Mouse (Mus musculus) testis, adult 2 months (tissue): ENCODE data around the gene Gm9913.

Experiments
- CTCF ChIP-seq: fragments of 200-500 bp; IDR thresholded peaks from 2 replicates; pipeline ENCODE4 v1.5.1; 2012; ENCODE audit warnings: low read depth, mild to moderate bottlenecking, inconsistent platforms, low read length, moderate library complexity; ENCODE audit not compliant: control insufficient read depth, insufficient read depth, insufficient replicate concordance
- POLR2A ChIP-seq: fragments of 200-500 bp; IDR thresholded peaks from 2 replicates; pipeline ENCODE4 v1.6.1; 2012; ENCODE audit warnings: low read depth, mild to moderate bottlenecking, inconsistent platforms, low read length, moderate library complexity; ENCODE audit not compliant: control insufficient read depth

DNA sequence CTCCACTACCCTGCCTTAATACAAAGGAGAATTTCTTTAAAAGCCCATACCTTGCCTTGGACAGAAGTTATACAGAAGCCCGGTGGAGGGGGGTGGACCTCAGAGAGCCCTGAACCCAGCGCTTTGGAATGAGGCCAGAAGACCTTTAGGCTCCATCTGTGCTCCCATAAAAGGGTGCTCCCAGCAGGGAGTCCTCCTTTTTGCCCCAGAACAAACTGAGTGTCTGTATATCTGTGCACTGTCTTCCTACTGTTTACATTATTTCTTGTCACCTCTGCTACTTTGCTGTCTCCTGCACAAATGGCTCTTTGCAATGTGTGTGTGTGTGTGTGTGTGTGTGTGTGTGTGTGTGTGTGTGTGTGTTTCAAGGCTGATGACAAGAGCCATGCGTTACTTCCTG, 45.8 kb upstream of the Gm9913 start:
- TF ChIP-seq CTCF: no peak
- TF ChIP-seq POLR2A: no peak
